Mouse (Mus musculus): ENCODE measurements around the gene Rbfox3. TPM values are rescaled to one million over a fixed set of nuclear protein-coding genes. Genes with fewer than 3 reads are reported as not detected.
A peak's percentile ranks its signal among the peaks of the same experiment; 100 is the strongest.

The Rbfox3 gene
- polyA plus RNA-seq, 1 experiment from 2014 or later, result 1.1 TPM

DNA sequence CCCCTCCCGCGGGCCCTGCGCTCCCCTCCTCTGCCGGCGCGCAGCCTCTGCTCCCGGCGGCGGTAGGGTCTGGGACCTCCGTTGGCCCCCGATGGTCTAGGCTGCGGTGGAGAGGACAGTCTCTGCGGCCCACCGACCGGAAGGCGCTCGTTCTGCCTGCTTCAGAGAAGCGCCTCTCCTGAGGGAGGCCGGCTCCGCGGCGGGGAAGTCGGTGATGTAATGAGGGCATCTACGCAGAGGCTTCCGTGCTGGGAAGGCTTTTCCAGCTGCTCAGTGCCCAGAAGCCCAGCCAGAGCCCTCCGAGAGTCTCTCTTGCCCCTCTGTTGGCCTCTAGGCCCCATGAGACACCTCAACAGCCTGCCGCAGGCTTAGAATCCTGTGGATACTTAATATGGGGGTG, 341.2 kb downstream of the Rbfox3 start:
- 3% methylated on average over 27 of the region's 27 CpGs for WGBS
- Histone ChIP-seq H3K9ac (ENCODE audit: low read depth, low read length) (no peak overlapping the region), H3K9me3 (ENCODE audit: control insufficient read depth, low read length) (no peaks in the 10 kb centered on the region), H3K36me3 (ENCODE audit: control insufficient read depth, insufficient read depth, low read length) (no peaks in the 10 kb centered on the region), H3K4me1 (replicated peaks; ENCODE audit: control insufficient read depth, insufficient read depth, low read length) (no peaks in the 10 kb centered on the region), H3K4me3 (ENCODE audit: low read depth, low read length) (peak overlapping the region; percentile 4; the same call in 1 of the 2 replicates), H3K27ac (ENCODE audit: low read depth, low read length) (no peak overlapping the region), H3K4me2 (peak overlapping the region; percentile 39; the same call in 1 of the 2 replicates), H3K27me3 (replicated peaks; ENCODE audit: control insufficient read depth, insufficient read depth, low read length) (peaks cover 71% of the 10 kb centered on the region)
- ATAC-seq (replicated peaks; ENCODE audit: low FRiP score) (no peak), DNase-seq (ENCODE audit: low spot score) (no peak)

DNA sequence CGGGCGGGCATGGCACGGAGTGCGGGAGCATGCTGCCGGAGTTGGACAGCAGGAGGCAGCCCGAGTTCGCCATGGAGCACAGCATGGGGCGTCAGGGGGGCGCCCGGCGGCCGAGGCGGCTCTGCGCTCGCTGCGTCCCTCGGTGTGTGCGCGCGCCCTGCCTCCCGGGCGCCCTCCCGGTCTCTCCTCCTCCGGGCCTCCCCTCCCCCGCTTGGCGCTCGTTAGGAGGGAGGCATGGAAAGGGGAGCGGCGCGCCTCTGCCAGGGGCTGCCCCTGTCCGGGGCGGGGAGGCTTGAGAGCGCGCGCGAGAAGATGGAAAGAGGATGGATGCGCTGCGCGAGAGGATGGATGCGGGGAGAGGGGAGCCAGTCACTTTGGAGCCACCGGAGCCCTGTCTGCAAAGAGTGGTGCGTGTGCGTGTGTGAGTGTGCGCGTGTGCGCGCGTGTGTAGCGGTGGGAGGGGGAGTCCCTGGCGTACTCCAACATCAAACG, 341.8 kb downstream of the Rbfox3 start:
- Histone ChIP-seq H3K36me3 (ENCODE audit: control insufficient read depth, insufficient read depth, low read length) (no peaks in the 10 kb centered on the region), H3K4me2 (peak overlapping the region; percentile 39), H3K9ac (ENCODE audit: low read depth, low read length) (no peak overlapping the region), H3K27me3 (replicated peaks; ENCODE audit: control insufficient read depth, insufficient read depth, low read length) (peaks cover 71% of the 10 kb centered on the region), H3K4me1 (replicated peaks; ENCODE audit: control insufficient read depth, insufficient read depth, low read length) (no peaks in the 10 kb centered on the region), H3K27ac (ENCODE audit: low read depth, low read length) (no peak overlapping the region), H3K4me3 (ENCODE audit: low read depth, low read length) (peak overlapping the region; percentile 4; the same call in 1 of the 2 replicates), H3K9me3 (ENCODE audit: control insufficient read depth, low read length) (no peaks in the 10 kb centered on the region)
- WGBS, result 2% methylated on average over 43 of the region's 51 CpGs
- ATAC-seq (replicated peaks; ENCODE audit: low FRiP score), result no peak
- peak; percentile 41 for DNase-seq (ENCODE audit: low spot score)

DNA sequence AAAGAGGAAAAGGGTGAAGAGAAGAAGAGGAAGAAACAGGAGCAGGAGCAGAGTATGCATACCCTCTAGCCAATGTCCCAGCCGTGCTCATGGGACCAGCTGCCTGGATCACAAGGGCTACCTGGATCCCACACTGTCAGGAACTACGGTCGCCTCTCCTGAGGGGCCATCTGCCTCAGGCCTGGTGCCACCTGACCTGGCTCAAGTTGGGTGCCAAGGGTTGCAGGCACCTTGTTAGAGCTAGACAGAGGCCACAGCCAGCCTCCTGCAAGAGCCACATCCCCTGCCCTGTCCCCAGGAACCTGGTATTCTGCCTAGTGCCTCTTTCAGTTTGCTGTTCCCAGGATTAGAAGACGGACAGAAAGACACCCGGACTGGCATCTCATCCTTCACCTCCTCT, 347.5 kb downstream of the Rbfox3 start:
- ATAC-seq (replicated peaks; ENCODE audit: low FRiP score) (no peak), DNase-seq (ENCODE audit: low spot score) (no peak)
- Histone ChIP-seq H3K9ac (ENCODE audit: low read depth, low read length) (no peak overlapping the region), H3K4me1 (replicated peaks; ENCODE audit: control insufficient read depth, insufficient read depth, low read length) (no peaks in the 10 kb centered on the region), H3K4me2 (no peak overlapping the region), H3K36me3 (ENCODE audit: control insufficient read depth, insufficient read depth, low read length) (no peaks in the 10 kb centered on the region), H3K27ac (ENCODE audit: low read depth, low read length) (no peak overlapping the region), H3K9me3 (ENCODE audit: control insufficient read depth, low read length) (no peaks in the 10 kb centered on the region), H3K4me3 (ENCODE audit: low read depth, low read length) (no peak overlapping the region), H3K27me3 (replicated peaks; ENCODE audit: control insufficient read depth, insufficient read depth, low read length) (peaks cover 28% of the 10 kb centered on the region)
- WGBS, result 82% methylated on average over 5 of the region's 5 CpGs

DNA sequence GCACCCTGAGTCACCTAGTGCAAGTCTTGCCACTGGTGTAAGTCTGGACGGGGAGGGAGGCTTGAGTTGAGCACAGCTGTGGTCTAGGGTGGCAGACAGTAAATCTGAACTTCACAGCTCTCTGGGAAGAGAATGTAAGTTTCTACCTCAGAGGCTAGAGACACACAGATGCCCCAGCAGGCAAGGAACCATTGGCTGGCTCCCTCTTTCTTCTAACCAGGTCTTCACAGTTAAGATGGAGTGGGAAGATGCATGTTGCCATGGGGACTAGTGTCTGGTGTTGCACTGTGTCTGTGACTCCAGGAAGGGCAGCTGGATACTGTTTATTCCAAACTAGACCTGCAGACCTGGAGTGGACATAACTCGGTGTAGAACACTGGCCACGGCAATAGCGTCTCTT, 348.6 kb downstream of the Rbfox3 start:
- H3K4me1 ChIP-seq (replicated peaks; ENCODE audit: control insufficient read depth, insufficient read depth, low read length), result no peaks in the 10 kb centered on the region
- H3K27me3 ChIP-seq (replicated peaks; ENCODE audit: control insufficient read depth, insufficient read depth, low read length), result peaks cover 17% of the 10 kb centered on the region
- no peak for ATAC-seq (replicated peaks; ENCODE audit: low FRiP score)
- H3K9me3 ChIP-seq (ENCODE audit: control insufficient read depth, low read length), result no peaks in the 10 kb centered on the region
- no peak overlapping the region for H3K4me3 ChIP-seq (ENCODE audit: low read depth, low read length)
- DNase-seq (ENCODE audit: low spot score), result no peak
- H3K36me3 ChIP-seq (ENCODE audit: control insufficient read depth, insufficient read depth, low read length), result no peaks in the 10 kb centered on the region
- 78% methylated on average over 4 of the region's 4 CpGs for whole genome bisulfite sequencing
- no peak overlapping the region for H3K27ac ChIP-seq (ENCODE audit: low read depth, low read length)
- H3K9ac ChIP-seq (ENCODE audit: low read depth, low read length), result no peak overlapping the region
- no peak overlapping the region for H3K4me2 ChIP-seq

DNA sequence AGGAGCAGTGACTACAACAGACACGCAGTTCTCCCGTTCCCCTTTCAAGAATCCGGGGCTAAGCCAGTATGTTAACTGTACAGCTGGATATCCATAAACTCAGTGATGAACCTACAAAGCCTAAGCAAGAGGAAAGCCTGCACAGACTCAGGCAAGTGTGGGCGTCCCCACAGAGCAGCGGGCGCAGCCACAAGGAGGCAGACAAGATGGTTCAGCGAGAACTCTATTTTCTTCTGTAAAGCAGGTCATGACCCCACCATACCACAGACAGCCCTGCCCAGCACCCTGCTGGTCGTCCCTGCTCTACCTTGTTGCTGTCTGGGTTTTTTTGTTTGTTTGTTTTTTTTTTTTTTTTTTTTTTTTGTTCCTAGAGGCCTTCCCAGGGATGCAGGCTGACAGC, 353.2 kb downstream of the Rbfox3 start:
- Histone ChIP-seq H3K9ac (ENCODE audit: low read depth, low read length) (no peak overlapping the region), H3K4me1 (replicated peaks; ENCODE audit: control insufficient read depth, insufficient read depth, low read length) (no peaks in the 10 kb centered on the region), H3K27me3 (replicated peaks; ENCODE audit: control insufficient read depth, insufficient read depth, low read length) (peaks cover 12% of the 10 kb centered on the region), H3K36me3 (ENCODE audit: control insufficient read depth, insufficient read depth, low read length) (no peaks in the 10 kb centered on the region), H3K9me3 (ENCODE audit: control insufficient read depth, low read length) (no peaks in the 10 kb centered on the region), H3K4me2 (no peak overlapping the region), H3K4me3 (ENCODE audit: low read depth, low read length) (no peak overlapping the region), H3K27ac (ENCODE audit: low read depth, low read length) (no peak overlapping the region)
- ATAC-seq (replicated peaks; ENCODE audit: low FRiP score), result no peak
- 66% methylated on average over 8 of the region's 8 CpGs for WGBS
- no peak for DNase-seq (ENCODE audit: low spot score)

DNA sequence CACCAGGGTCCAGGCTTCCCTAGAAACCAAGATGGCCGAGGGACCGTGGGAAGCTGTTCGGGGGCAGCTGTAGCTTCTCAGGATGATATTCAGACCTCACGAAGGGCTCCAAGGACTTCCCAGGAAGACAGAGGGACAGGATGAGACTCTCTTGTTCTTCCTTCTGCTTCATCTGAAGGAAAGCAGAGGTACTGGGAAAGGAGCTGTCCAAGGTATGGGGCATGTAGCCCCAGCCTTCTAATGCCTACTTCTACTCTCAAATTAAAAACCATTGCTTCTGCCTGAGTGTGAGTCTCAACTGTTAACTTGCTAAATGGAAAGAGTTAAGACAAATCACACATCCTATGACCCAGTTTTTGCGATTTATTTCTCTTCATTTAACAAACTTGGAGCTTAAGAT, 355.8 kb downstream of the Rbfox3 start:
- Histone ChIP-seq H3K36me3 (ENCODE audit: control insufficient read depth, insufficient read depth, low read length) (no peaks in the 10 kb centered on the region), H3K9me3 (ENCODE audit: control insufficient read depth, low read length) (no peaks in the 10 kb centered on the region), H3K27ac (ENCODE audit: low read depth, low read length) (no peak overlapping the region), H3K4me2 (no peak overlapping the region), H3K27me3 (replicated peaks; ENCODE audit: control insufficient read depth, insufficient read depth, low read length) (peaks cover 12% of the 10 kb centered on the region), H3K4me3 (ENCODE audit: low read depth, low read length) (no peak overlapping the region), H3K9ac (ENCODE audit: low read depth, low read length) (no peak overlapping the region), H3K4me1 (replicated peaks; ENCODE audit: control insufficient read depth, insufficient read depth, low read length) (no peaks in the 10 kb centered on the region)
- ATAC-seq (replicated peaks; ENCODE audit: low FRiP score) (no peak), DNase-seq (ENCODE audit: low spot score) (no peak)
- 51% methylated on average over 5 of the region's 5 CpGs for WGBS

DNA sequence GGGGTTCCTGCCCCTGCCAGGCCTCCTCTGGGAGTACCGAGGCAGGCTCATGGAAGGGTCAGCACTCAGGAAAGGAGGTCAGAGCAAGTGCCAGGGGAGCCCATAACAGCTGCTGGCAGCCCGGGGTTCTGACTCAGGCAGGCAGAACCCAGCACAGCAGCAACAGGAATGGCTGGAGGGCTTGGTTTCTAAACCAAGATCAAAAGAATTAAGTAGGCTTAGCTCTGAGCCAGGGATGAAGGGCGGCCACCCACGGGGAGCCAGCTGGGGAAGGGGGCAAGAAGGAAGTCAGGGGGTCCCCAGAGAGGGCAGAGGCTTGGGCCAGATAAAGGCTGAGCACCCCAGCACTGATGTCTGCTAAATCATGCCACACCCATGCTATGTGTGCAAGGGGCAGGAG, 356.9 kb downstream of the Rbfox3 start:
- ATAC-seq (replicated peaks; ENCODE audit: low FRiP score) (no peak), DNase-seq (ENCODE audit: low spot score) (no peak)
- 20% methylated on average over 4 of the region's 4 CpGs for WGBS
- Histone ChIP-seq H3K27me3 (replicated peaks; ENCODE audit: control insufficient read depth, insufficient read depth, low read length) (peaks cover 16% of the 10 kb centered on the region), H3K27ac (ENCODE audit: low read depth, low read length) (no peak overlapping the region), H3K4me3 (ENCODE audit: low read depth, low read length) (no peak overlapping the region), H3K9me3 (ENCODE audit: control insufficient read depth, low read length) (no peaks in the 10 kb centered on the region), H3K9ac (ENCODE audit: low read depth, low read length) (no peak overlapping the region), H3K4me2 (no peak overlapping the region), H3K36me3 (ENCODE audit: control insufficient read depth, insufficient read depth, low read length) (no peaks in the 10 kb centered on the region), H3K4me1 (replicated peaks; ENCODE audit: control insufficient read depth, insufficient read depth, low read length) (no peaks in the 10 kb centered on the region)

DNA sequence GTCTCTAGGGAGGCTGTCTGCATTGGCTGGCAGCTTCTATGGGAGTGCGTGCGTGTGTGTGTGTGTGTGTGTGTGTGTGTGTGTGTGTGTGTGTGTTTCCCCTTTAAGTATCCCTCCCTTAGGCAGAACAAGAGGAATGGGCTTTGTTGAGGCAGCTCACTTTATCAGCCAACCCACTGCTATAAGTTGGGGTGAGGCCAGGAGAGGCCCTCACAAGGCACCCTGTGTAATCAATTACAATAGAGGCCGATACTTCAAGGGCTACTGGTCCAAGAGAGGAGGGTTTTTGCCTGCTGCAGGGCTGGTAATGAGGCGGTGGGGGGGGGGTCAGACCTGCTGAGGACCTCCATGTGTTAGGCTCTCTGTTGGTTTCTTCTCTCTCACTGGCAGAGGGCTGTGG, 357.5 kb downstream of the Rbfox3 start:
- no peaks in the 10 kb centered on the region for H3K4me1 ChIP-seq (replicated peaks; ENCODE audit: control insufficient read depth, insufficient read depth, low read length)
- H3K9me3 ChIP-seq (ENCODE audit: control insufficient read depth, low read length), result no peaks in the 10 kb centered on the region
- no peak overlapping the region for H3K4me2 ChIP-seq
- H3K36me3 ChIP-seq (ENCODE audit: control insufficient read depth, insufficient read depth, low read length), result no peaks in the 10 kb centered on the region
- H3K9ac ChIP-seq (ENCODE audit: low read depth, low read length), result no peak overlapping the region
- peaks cover 16% of the 10 kb centered on the region for H3K27me3 ChIP-seq (replicated peaks; ENCODE audit: control insufficient read depth, insufficient read depth, low read length)
- H3K27ac ChIP-seq (ENCODE audit: low read depth, low read length), result no peak overlapping the region
- ATAC-seq (replicated peaks; ENCODE audit: low FRiP score), result no peak
- WGBS, result 38% methylated on average over 4 of the region's 4 CpGs
- DNase-seq (ENCODE audit: low spot score), result no peak
- no peak overlapping the region for H3K4me3 ChIP-seq (ENCODE audit: low read depth, low read length)

DNA sequence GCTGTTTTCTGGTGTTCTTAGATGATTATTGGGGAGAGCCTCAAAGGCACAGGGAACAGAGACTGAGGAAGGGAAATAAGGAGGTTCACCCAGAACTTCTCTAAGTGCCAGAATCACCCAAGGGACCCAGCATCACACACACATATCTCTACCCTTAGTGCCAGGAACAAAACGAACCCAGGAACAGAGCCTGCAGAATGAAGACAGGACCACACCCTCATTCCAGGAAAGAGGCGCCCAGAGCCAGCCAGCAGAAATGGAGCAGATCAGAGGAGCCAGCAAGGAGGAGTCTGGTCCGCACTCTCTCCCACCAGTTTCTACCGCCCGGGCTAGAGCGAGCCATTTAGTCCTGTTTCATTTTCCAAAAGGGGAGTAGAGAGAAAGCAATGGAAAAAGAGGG, 358.4 kb downstream of the Rbfox3 start:
- H3K36me3 ChIP-seq (ENCODE audit: control insufficient read depth, insufficient read depth, low read length), result no peaks in the 10 kb centered on the region
- no peak overlapping the region for H3K27ac ChIP-seq (ENCODE audit: low read depth, low read length)
- H3K9me3 ChIP-seq (ENCODE audit: control insufficient read depth, low read length), result no peaks in the 10 kb centered on the region
- H3K4me3 ChIP-seq (ENCODE audit: low read depth, low read length), result no peak overlapping the region
- ATAC-seq (replicated peaks; ENCODE audit: low FRiP score), result no peak
- H3K9ac ChIP-seq (ENCODE audit: low read depth, low read length), result no peak overlapping the region
- no peak for DNase-seq (ENCODE audit: low spot score)
- 47% methylated on average over 6 of the region's 6 CpGs for WGBS
- H3K4me1 ChIP-seq (replicated peaks; ENCODE audit: control insufficient read depth, insufficient read depth, low read length), result no peaks in the 10 kb centered on the region
- H3K4me2 ChIP-seq, result no peak overlapping the region
- H3K27me3 ChIP-seq (replicated peaks; ENCODE audit: control insufficient read depth, insufficient read depth, low read length), result peaks cover 16% of the 10 kb centered on the region

Data from liver, embryonic 11.5 days (tissue).